Mouse (Mus musculus): ENCODE results near the gene Epb41l5. TPM values are rescaled to one million over a fixed set of nuclear protein-coding genes. Genes with fewer than 3 reads are reported as not detected.

Epb41l5 gene
- polyA plus RNA-seq, 1 experiment from 2014 or later, result 22.2 TPM

DNA sequence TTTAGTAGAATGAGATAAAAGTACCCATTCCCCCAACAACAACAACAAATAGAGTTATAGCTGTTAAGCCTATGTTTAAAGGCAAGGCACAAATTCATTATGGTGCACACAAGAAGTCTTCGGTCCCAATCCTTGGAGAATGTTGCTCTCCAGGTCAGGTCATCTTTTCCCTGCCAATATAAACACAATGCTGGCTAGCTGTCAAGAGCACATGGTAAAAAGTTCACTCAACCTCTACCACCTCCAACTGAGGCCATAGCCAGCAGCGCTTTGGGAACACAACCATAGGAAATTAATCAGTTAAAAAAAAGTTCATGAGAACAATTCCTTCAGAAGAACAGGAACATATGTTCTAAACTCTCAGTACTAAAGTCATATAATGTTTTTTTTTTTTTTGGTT is 58.8 kb downstream of the Epb41l5 start:
- H3K27ac ChIP-seq (ENCODE audit: poor library complexity, severe bottlenecking), result no peak overlapping the region
- no peak overlapping the region for H3K4me3 ChIP-seq
- no peaks in the 10 kb centered on the region for H3K4me1 ChIP-seq (replicated peaks)
- H3K9me3 ChIP-seq (replicated peaks), result no peaks in the 10 kb centered on the region
- no peak for ATAC-seq (ENCODE audit: insufficient number of reproducible peaks, low FRiP score)
- H3K36me3 ChIP-seq, result peaks cover 17% of the 10 kb centered on the region; the same call in 1 of the 2 replicates
- H3K4me2 ChIP-seq, result no peak overlapping the region
- H3K27me3 ChIP-seq (replicated peaks), result no peaks in the 10 kb centered on the region
- WGBS, result 67% methylated on average over 2 of the region's 2 CpGs
- no peak overlapping the region for H3K9ac ChIP-seq

- Histone ChIP-seq H3K4me2 (no peak overlapping the region), H3K9ac (no peak overlapping the region), H3K27ac (ENCODE audit: poor library complexity, severe bottlenecking) (no peak overlapping the region), H3K36me3 (peaks cover 42% of the 10 kb centered on the region), H3K27me3 (replicated peaks) (no peaks in the 10 kb centered on the region), H3K4me3 (no peak overlapping the region), H3K9me3 (replicated peaks) (0 out of 2 replicates have a peak, but pooled peaks cover 3% of the 10 kb centered on the region), H3K4me1 (replicated peaks) (no peaks in the 10 kb centered on the region)
- 85% methylated on average over 2 of the region's 2 CpGs for WGBS
- ATAC-seq (ENCODE audit: insufficient number of reproducible peaks, low FRiP score), result no peak
Observed at GRCm38 (mm10) chr1:119584974-119585373, 63.8 kb downstream of the Epb41l5 start.

GRCm38 (mm10) chr1:119570134-119570533 is 78.7 kb downstream of the Epb41l5 start:
- no peak for ATAC-seq (ENCODE audit: insufficient number of reproducible peaks, low FRiP score)
- WGBS, result 44% methylated on average over 1 of the region's 1 CpGs
- Histone ChIP-seq H3K36me3 (peaks cover 42% of the 10 kb centered on the region), H3K4me3 (no peak overlapping the region), H3K4me1 (replicated peaks) (no peaks in the 10 kb centered on the region), H3K27ac (ENCODE audit: poor library complexity, severe bottlenecking) (no peak overlapping the region), H3K9ac (no peak overlapping the region), H3K4me2 (no peak overlapping the region), H3K27me3 (replicated peaks) (no peaks in the 10 kb centered on the region), H3K9me3 (replicated peaks) (no peaks in the 10 kb centered on the region)

DNA sequence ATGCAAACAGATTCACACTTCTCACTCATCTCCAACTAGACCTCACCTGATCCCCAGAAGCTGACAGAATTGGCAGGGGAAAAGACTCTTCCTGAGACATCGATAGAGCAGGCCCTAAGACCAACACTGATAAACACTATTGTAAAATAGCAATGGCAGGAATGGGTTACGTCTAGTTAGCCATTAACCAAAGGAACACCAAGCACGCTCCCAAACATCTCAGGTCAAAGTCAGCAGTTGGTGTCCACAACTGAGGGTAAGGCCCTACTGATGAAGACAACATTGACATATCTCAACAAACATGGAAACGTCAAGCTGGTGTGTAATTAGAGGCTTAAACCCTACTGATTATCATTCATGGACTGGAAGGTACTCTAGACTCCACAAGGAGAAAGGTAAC is 83.3 kb downstream of the Epb41l5 start:
- peaks cover 40% of the 10 kb centered on the region for H3K36me3 ChIP-seq
- H3K27me3 ChIP-seq (replicated peaks), result no peaks in the 10 kb centered on the region
- H3K27ac ChIP-seq (ENCODE audit: poor library complexity, severe bottlenecking), result no peak overlapping the region
- no peaks in the 10 kb centered on the region for H3K9me3 ChIP-seq (replicated peaks)
- no peak for ATAC-seq (ENCODE audit: insufficient number of reproducible peaks, low FRiP score)
- no peak overlapping the region for H3K4me2 ChIP-seq
- no peaks in the 10 kb centered on the region for H3K4me1 ChIP-seq (replicated peaks)
- WGBS, result 91% methylated on average over 4 of the region's 4 CpGs
- H3K9ac ChIP-seq, result no peak overlapping the region
- no peak overlapping the region for H3K4me3 ChIP-seq

- H3K27ac ChIP-seq (ENCODE audit: poor library complexity, severe bottlenecking), result no peak overlapping the region
- no peak overlapping the region for H3K4me3 ChIP-seq
- peaks cover 50% of the 10 kb centered on the region for H3K36me3 ChIP-seq
- H3K9ac ChIP-seq, result no peak overlapping the region
- no peak overlapping the region for H3K4me2 ChIP-seq
- H3K27me3 ChIP-seq (replicated peaks), result no peaks in the 10 kb centered on the region
- ATAC-seq (ENCODE audit: insufficient number of reproducible peaks, low FRiP score), result no peak
- WGBS, result 87% methylated on average over 4 of the region's 4 CpGs
- H3K9me3 ChIP-seq (replicated peaks), result no peaks in the 10 kb centered on the region
- peaks cover 4% of the 10 kb centered on the region for H3K4me1 ChIP-seq (replicated peaks)
Observed at GRCm38 (mm10) chr1:119557641-119558395, 91.0 kb downstream of the Epb41l5 start.

DNA sequence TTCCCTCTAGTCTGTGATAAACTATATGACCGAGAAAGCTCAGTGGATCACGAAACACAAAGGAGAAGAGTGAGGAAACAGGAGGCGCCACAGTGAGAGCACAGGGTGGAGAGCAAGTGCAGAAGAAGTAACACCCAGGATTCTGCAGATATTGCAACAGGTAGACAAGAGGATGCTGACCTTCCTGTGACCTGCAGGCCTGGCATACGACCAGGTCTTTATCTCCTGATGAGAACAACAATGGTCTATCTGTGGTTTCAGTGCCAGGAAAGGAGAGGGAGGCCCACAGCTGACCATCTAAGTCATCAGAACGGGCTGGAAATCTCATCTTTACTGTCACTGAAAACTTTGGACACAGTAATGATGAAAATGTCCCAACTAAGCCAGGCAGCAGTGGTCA is 93.1 kb downstream of the Epb41l5 start:
- Histone ChIP-seq H3K4me2 (no peak overlapping the region), H3K4me3 (no peak overlapping the region), H3K9me3 (replicated peaks) (no peaks in the 10 kb centered on the region), H3K27ac (ENCODE audit: poor library complexity, severe bottlenecking) (no peak overlapping the region), H3K4me1 (replicated peaks) (peaks cover 4% of the 10 kb centered on the region), H3K36me3 (peaks cover 54% of the 10 kb centered on the region), H3K9ac (no peak overlapping the region), H3K27me3 (replicated peaks) (no peaks in the 10 kb centered on the region)
- no peak for ATAC-seq (ENCODE audit: insufficient number of reproducible peaks, low FRiP score)
- 58% methylated on average over 5 of the region's 5 CpGs for WGBS

DNA sequence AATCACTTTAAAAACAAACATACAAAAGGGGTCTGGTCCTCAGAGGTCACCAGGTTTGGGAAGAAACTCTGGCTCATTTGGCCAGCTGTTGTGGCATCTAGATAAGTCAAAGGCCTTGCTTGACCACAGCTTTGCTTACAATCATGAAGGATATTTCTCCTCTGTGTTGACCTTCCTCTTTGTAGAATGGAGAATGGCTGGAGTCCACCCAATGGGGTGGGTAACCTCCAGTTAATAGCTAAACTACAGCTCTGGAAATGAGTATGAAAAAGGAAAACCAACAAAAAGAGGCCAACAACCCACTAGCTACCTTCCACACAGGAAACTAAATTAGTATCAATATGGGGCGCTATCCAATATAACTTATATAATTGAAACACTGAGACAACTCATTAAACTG is 97.1 kb downstream of the Epb41l5 start:
- H3K36me3 ChIP-seq, result peaks cover 57% of the 10 kb centered on the region
- no peak for ATAC-seq (ENCODE audit: insufficient number of reproducible peaks, low FRiP score)
- H3K4me2 ChIP-seq, result no peak overlapping the region
- no peak overlapping the region for H3K27ac ChIP-seq (ENCODE audit: poor library complexity, severe bottlenecking)
- no peaks in the 10 kb centered on the region for H3K27me3 ChIP-seq (replicated peaks)
- H3K9ac ChIP-seq, result no peak overlapping the region
- 97% methylated on average over 1 of the region's 1 CpGs for WGBS
- no peak overlapping the region for H3K4me3 ChIP-seq
- peaks cover 10% of the 10 kb centered on the region for H3K4me1 ChIP-seq (replicated peaks)
- no peaks in the 10 kb centered on the region for H3K9me3 ChIP-seq (replicated peaks)

- H3K4me2 ChIP-seq, result no peak overlapping the region
- no peaks in the 10 kb centered on the region for H3K9me3 ChIP-seq (replicated peaks)
- no peak overlapping the region for H3K4me3 ChIP-seq
- ATAC-seq (ENCODE audit: insufficient number of reproducible peaks, low FRiP score), result no peak
- 90% methylated on average over 2 of the region's 2 CpGs for WGBS
- no peaks in the 10 kb centered on the region for H3K27me3 ChIP-seq (replicated peaks)
- H3K9ac ChIP-seq, result no peak overlapping the region
- H3K27ac ChIP-seq (ENCODE audit: poor library complexity, severe bottlenecking), result no peak overlapping the region
- peaks cover 18% of the 10 kb centered on the region for H3K4me1 ChIP-seq (replicated peaks)
- H3K36me3 ChIP-seq, result peaks cover 56% of the 10 kb centered on the region
Observed at GRCm38 (mm10) chr1:119550064-119550463, 98.7 kb downstream of the Epb41l5 start.

GRCm38 (mm10) chr1:119549327-119549689 is 99.5 kb downstream of the Epb41l5 start:
- Histone ChIP-seq H3K4me2 (no peak overlapping the region), H3K4me3 (no peak overlapping the region), H3K9me3 (replicated peaks) (no peaks in the 10 kb centered on the region), H3K4me1 (replicated peaks) (peaks cover 25% of the 10 kb centered on the region), H3K27ac (ENCODE audit: poor library complexity, severe bottlenecking) (no peak overlapping the region), H3K9ac (no peak overlapping the region), H3K27me3 (replicated peaks) (no peaks in the 10 kb centered on the region), H3K36me3 (peaks cover 48% of the 10 kb centered on the region)
- 72% methylated on average over 7 of the region's 7 CpGs for WGBS
- ATAC-seq (ENCODE audit: insufficient number of reproducible peaks, low FRiP score), result no peak

DNA sequence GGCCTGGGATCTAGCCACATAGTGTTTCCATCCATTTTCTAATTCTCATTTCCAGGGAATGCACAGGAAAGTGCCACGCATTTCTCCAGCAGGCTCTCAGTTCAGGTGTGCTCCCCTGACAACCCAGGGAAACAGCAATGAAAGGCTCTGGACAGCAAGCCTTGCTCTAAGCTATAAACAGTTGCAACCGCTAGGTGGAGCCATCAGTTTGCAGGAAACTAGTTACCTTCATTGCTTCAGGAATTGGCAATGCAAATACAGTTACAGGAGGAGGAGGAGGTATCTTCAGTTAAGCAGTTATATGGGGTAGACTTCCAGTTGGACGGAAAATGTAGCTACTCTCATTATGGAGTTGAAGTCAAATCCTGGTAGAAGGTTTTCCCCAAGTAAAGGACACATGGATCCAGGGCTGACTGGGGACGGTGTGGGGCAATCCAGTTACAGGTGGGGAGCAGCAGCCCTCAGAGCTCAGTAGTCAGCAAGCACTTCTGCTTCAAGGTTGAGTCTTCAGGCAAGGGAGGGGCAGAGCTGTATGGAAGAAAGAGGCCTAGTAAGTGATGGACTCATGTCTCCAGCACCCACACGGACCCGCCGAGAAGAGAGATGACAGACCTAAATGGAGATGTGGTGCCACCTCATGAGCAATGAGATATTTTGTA is 100.0 kb downstream of the Epb41l5 start:
- ATAC-seq (ENCODE audit: insufficient number of reproducible peaks, low FRiP score), result no peak

GRCm38 (mm10) chr1:119546490-119546889 is 102.3 kb downstream of the Epb41l5 start:
- ATAC-seq (ENCODE audit: insufficient number of reproducible peaks, low FRiP score), result no peak
- no peak overlapping the region for H3K4me2 ChIP-seq
- WGBS, result 71% methylated on average over 3 of the region's 3 CpGs
- H3K9me3 ChIP-seq (replicated peaks), result no peaks in the 10 kb centered on the region
- H3K9ac ChIP-seq, result no peak overlapping the region
- H3K27me3 ChIP-seq (replicated peaks), result no peaks in the 10 kb centered on the region
- H3K27ac ChIP-seq (ENCODE audit: poor library complexity, severe bottlenecking), result 0 out of 2 replicates have a peak overlapping the region, but pooled peaks have one; percentile 4
- H3K36me3 ChIP-seq, result peaks cover 30% of the 10 kb centered on the region
- peaks cover 31% of the 10 kb centered on the region for H3K4me1 ChIP-seq (replicated peaks)
- H3K4me3 ChIP-seq, result no peak overlapping the region

More for the DNA sequence above, 100.0 kb downstream of the Epb41l5 start:
- no peak overlapping the region for H3K4me3 ChIP-seq
- H3K27me3 ChIP-seq (replicated peaks), result no peaks in the 10 kb centered on the region
- H3K4me1 ChIP-seq (replicated peaks), result peaks cover 26% of the 10 kb centered on the region
- peaks cover 45% of the 10 kb centered on the region for H3K36me3 ChIP-seq
- 62% methylated on average over 7 of the region's 7 CpGs for WGBS
- no peak overlapping the region for H3K9ac ChIP-seq
- H3K27ac ChIP-seq (ENCODE audit: poor library complexity, severe bottlenecking), result no peak overlapping the region
- no peak overlapping the region for H3K4me2 ChIP-seq
- H3K9me3 ChIP-seq (replicated peaks), result no peaks in the 10 kb centered on the region
